Mouse (Mus musculus) adrenal gland, adult 2 months (tissue): ENCODE results near the gene Orai3. TPM values are rescaled to one million over a fixed set of nuclear protein-coding genes. Genes with fewer than 3 reads are reported as not detected.
A peak's percentile ranks its signal among the peaks of the same experiment; 100 is the strongest.
"Not testable (repeated sequence)": the region's sequence is repeated elsewhere in the genome, so short reads cannot be mapped to it uniquely, and the experiment has no call there.

Source experiments
- DNase-seq: peaks from one replicate; pipeline ENCODE4 v3.0.0; 2021
- long read RNA-seq: library from polyadenylated mRNA; stranded (forward); transcript quantifications from one replicate; pipeline ENCODE4 v2.0.0, GENCODE M21; 2021
- polyA plus RNA-seq: library from polyadenylated mRNA; depleted of rRNA; stranded (reverse); fragments of >200 nt; gene quantifications from 2 replicates; pipeline ENCODE4 v1.2.3, GENCODE M21; 2012; rRNA removed
- total RNA-seq, 2 experiments: library from RNA; stranded (reverse); gene quantifications; 2 replicates each; pipeline ENCODE4 v1.2.3; 2021

Gene Orai3
- 10 to 100 TPM; 28.3 to 32.8 TPM for total RNA-seq
- polyA plus RNA-seq, result 90.6 and 94.8 TPM in 2 replicates
- long read RNA-seq, transcript Orai3-201 (2 exons, 1,996 nt), result major isoform, 28 of 33 reads
- long read RNA-seq, partial matches to known transcripts, result 2 of 33 reads
- long read RNA-seq, other reads (novel, unspliced or antisense), result 1 of 33 reads

- peak; percentile 95 for DNase-seq
Measured at GRCm38 (mm10) chr7:127769651-127770038, at the start of gene Orai3. Orai3 (plus strand) TSS chr7:127769815.

- no peak for DNase-seq
Measured at GRCm38 (mm10) chr7:127725490-127725889, 44.1 kb upstream of the Orai3 start.

GRCm38 (mm10) chr7:127725924-127726323 lies 43.7 kb upstream of the Orai3 start:
- DNase-seq, result no peak

GRCm38 (mm10) chr7:127727898-127728297 lies 41.7 kb upstream of the Orai3 start:
- DNase-seq, result no peak

GRCm38 (mm10) chr7:127730170-127730569 lies 39.4 kb upstream of the Orai3 start:
- no peak for DNase-seq

GRCm38 (mm10) chr7:127732066-127732465 lies 37.5 kb upstream of the Orai3 start, which contains the start of gene Ctf2:
Ctf2 (minus strand) TSS chr7:127732166.
- DNase-seq, result not testable (repeated sequence)

- DNase-seq, result peak; percentile 85
Measured at GRCm38 (mm10) chr7:127744366-127745045, 25.1 kb upstream of the Orai3 start, which contains the start of gene Fbxl19. Fbxl19 (plus strand) TSS chr7:127744543.

GRCm38 (mm10) chr7:127745251-127745651 lies 24.4 kb upstream of the Orai3 start:
- DNase-seq, result peak; percentile 95

GRCm38 (mm10) chr7:127745652-127746493 lies 23.7 kb upstream of the Orai3 start:
- DNase-seq, result peak; percentile 97

GRCm38 (mm10) chr7:127746494-127747491 lies 22.8 kb upstream of the Orai3 start:
- DNase-seq, result peak; percentile 44

- no peak for DNase-seq
Measured at GRCm38 (mm10) chr7:127747559-127748234, 21.9 kb upstream of the Orai3 start.

GRCm38 (mm10) chr7:127748235-127748560 lies 21.4 kb upstream of the Orai3 start:
- no peak for DNase-seq

- no peak for DNase-seq
Measured at GRCm38 (mm10) chr7:127750131-127751127, 19.2 kb upstream of the Orai3 start.

- DNase-seq, result no peak
Measured at GRCm38 (mm10) chr7:127751619-127752018, 18.0 kb upstream of the Orai3 start.

- no peak for DNase-seq
Measured at GRCm38 (mm10) chr7:127752069-127752468, 17.5 kb upstream of the Orai3 start.

GRCm38 (mm10) chr7:127753158-127753557 lies 16.5 kb upstream of the Orai3 start:
- DNase-seq, result no peak

GRCm38 (mm10) chr7:127753741-127754140 lies 15.9 kb upstream of the Orai3 start:
- DNase-seq, result no peak

GRCm38 (mm10) chr7:127759716-127760115 lies 9.9 kb upstream of the Orai3 start:
- no peak for DNase-seq

- DNase-seq, result no peak
Measured at GRCm38 (mm10) chr7:127760478-127760877, 9.1 kb upstream of the Orai3 start.

- DNase-seq, result peak; percentile 69
Measured at GRCm38 (mm10) chr7:127761026-127761425, 8.6 kb upstream of the Orai3 start.
